ENCODE assay signal across 8 mouse cellular contexts in the genomic region with DNA sequence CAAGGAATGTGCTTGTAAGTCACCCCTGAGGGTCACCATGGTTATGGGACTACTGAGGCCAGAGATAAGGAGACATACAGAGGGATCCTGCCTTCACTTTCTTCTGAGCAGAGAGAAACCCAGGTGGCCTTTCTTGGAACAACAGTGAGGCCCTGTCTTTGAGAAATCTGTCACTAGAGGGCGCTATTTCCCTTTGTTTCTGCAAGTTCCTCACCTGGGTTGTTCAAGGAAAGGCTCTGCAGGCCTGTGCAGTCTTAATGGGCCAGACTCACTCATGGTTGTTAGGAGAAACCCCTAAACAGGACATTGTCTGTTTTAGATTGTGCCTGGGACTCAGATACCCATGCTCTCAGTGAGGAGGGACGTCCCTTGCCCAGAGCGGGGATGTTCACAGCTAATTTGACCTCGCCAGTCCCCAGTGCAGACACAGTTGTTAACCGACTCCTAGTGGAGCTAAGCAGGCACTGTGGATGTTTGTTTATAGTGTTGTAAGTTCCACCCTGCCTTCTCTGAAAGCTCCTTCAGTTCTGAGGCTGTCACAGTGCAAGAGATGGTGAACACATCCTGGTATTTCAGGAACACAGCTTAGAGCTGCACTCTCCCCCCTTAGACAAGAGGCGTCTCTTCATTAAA. TPM values are rescaled to one million over a fixed set of nuclear protein-coding genes. Genes with fewer than 3 reads are reported as not detected.
DNase-seq lines count a peak whose midpoint lies in the region; ATAC-seq and TF ChIP-seq lines count a peak whose summit lies in the region.

No protein-coding gene starts in this region.

- H3K27ac ChIP-seq in spleen, adult 2 months (ENCODE audit: insufficient read depth, low read length), result no peak overlapping the region
- H3K27ac ChIP-seq in cerebellum, adult 2 months (ENCODE audit: insufficient read depth, low read length), result peak overlapping the region; percentile 83
- no peak overlapping the region for H3K27ac ChIP-seq in intestine, postnatal 0 days (ENCODE audit: low read depth, low read length)
- no peak overlapping the region for H3K27ac ChIP-seq in midbrain, embryonic 12.5 days (replicated peaks)
- no peak overlapping the region for H3K27ac ChIP-seq in stomach, postnatal 0 days (replicated peaks)

- peak in 1 of 2 experiments; percentile 1 for DNase-seq in spleen, adult 2 months (ENCODE audit: low read depth in 1 of 2, low spot score in 2 of 2)
- no peak for DNase-seq in spleen, postnatal 36 days (ENCODE audit: low spot score in 2 of 2)
- DNase-seq in cerebellum, adult 2 months, result peak; percentile 84 to 92
- peak; percentile 92 for DNase-seq in forelimb bud, embryonic 11.5 days (ENCODE audit: low read depth, low spot score)
- peak; percentile 76 to 85 for DNase-seq in left cerebral cortex, postnatal 25 days (ENCODE audit: low spot score in 2 of 2)
- peak; percentile 74 for DNase-seq in stomach, postnatal 0 days (ENCODE audit: low spot score)

- no peak for TF ChIP-seq EP300 in stomach, postnatal 0 days (optimal IDR thresholded peaks at IDR 0.05)

- H3K4me1 ChIP-seq in spleen, adult 2 months (ENCODE audit: control insufficient read depth, insufficient read depth, insufficient read length), result no peaks in the 10 kb centered on the region
- H3K4me1 ChIP-seq in cerebellum, adult 2 months (ENCODE audit: control insufficient read depth, insufficient read depth, low read length), result peaks cover 33% of the 10 kb centered on the region
- no peaks in the 10 kb centered on the region for H3K4me1 ChIP-seq in intestine, postnatal 0 days (replicated peaks; ENCODE audit: control insufficient read depth, insufficient read depth, low read length)
- 0 out of 2 replicates have a peak, but pooled peaks cover 4% of the 10 kb centered on the region for H3K4me1 ChIP-seq in midbrain, embryonic 12.5 days
- no peaks in the 10 kb centered on the region for H3K4me1 ChIP-seq in stomach, postnatal 0 days (replicated peaks; ENCODE audit: control insufficient read depth, insufficient read depth)

- no peaks in the 10 kb centered on the region for H3K27me3 ChIP-seq in spleen, adult 2 months (ENCODE audit: control insufficient read depth, insufficient read depth, low read length)
- no peaks in the 10 kb centered on the region for H3K27me3 ChIP-seq in cerebellum, adult 2 months (ENCODE audit: control insufficient read depth, insufficient read depth, low read length)
- H3K27me3 ChIP-seq in intestine, postnatal 0 days (replicated peaks; ENCODE audit: control insufficient read depth, insufficient read depth, low read length), result no peaks in the 10 kb centered on the region
- peaks cover 6% of the 10 kb centered on the region; the same call in 1 of the 2 replicates for H3K27me3 ChIP-seq in midbrain, embryonic 12.5 days
- H3K27me3 ChIP-seq in stomach, postnatal 0 days (ENCODE audit: control insufficient read depth, insufficient read depth, low read length), result no peaks in the 10 kb centered on the region

- H3K9me3 ChIP-seq in intestine, postnatal 0 days (ENCODE audit: control insufficient read depth), result no peaks in the 10 kb centered on the region
- H3K9me3 ChIP-seq in midbrain, embryonic 12.5 days, result no peaks in the 10 kb centered on the region
- no peaks in the 10 kb centered on the region for H3K9me3 ChIP-seq in stomach, postnatal 0 days (ENCODE audit: control insufficient read depth, low read length)

- no peak overlapping the region for H3K9ac ChIP-seq in intestine, postnatal 0 days (ENCODE audit: low read depth, low read length)
- no peak overlapping the region for H3K9ac ChIP-seq in midbrain, embryonic 12.5 days (replicated peaks)
- no peak overlapping the region for H3K9ac ChIP-seq in stomach, postnatal 0 days (ENCODE audit: low read length)

- no peak overlapping the region for H3K4me3 ChIP-seq in spleen, adult 2 months (ENCODE audit: extremely low read depth, insufficient read depth, insufficient read length)
- H3K4me3 ChIP-seq in cerebellum, adult 2 months (replicated peaks; ENCODE audit: insufficient read depth, low read depth, low read length), result no peak overlapping the region
- H3K4me3 ChIP-seq in intestine, postnatal 0 days (ENCODE audit: low read depth, low read length), result no peak overlapping the region
- no peak overlapping the region for H3K4me3 ChIP-seq in midbrain, embryonic 12.5 days
- no peak overlapping the region for H3K4me3 ChIP-seq in stomach, postnatal 0 days (ENCODE audit: low read depth, low read length)

- TF ChIP-seq CTCF in spleen, adult 2 months (IDR thresholded peaks at IDR 0.05; ENCODE audit: extremely low read depth, insufficient read depth, insufficient read length, insufficient replicate concordance), result peak; percentile 17; the same call in 1 of the 2 replicates
- peak; percentile 80 for TF ChIP-seq CTCF in cerebellum, adult 2 months (IDR thresholded peaks at IDR 0.05; ENCODE audit: borderline replicate concordance, insufficient read depth, low read depth, low read length)
- TF ChIP-seq CTCF in intestine, postnatal 0 days (IDR thresholded peaks at IDR 0.05; ENCODE audit: low read depth), result peak; percentile 89
- peak; percentile 92 for TF ChIP-seq CTCF in stomach, postnatal 0 days (IDR thresholded peaks at IDR 0.05; ENCODE audit: low read depth)

- H3K4me2 ChIP-seq in intestine, postnatal 0 days (replicated peaks; ENCODE audit: low read depth), result no peak overlapping the region
- H3K4me2 ChIP-seq in midbrain, embryonic 12.5 days (replicated peaks), result no peak overlapping the region
- H3K4me2 ChIP-seq in stomach, postnatal 0 days (replicated peaks; ENCODE audit: low read depth), result no peak overlapping the region

- H3K36me3 ChIP-seq in spleen, adult 2 months (ENCODE audit: control insufficient read depth, insufficient read depth, low read length), result no peaks in the 10 kb centered on the region
- H3K36me3 ChIP-seq in intestine, postnatal 0 days (ENCODE audit: control insufficient read depth, insufficient read depth), result no peaks in the 10 kb centered on the region
- H3K36me3 ChIP-seq in midbrain, embryonic 12.5 days, result no peaks in the 10 kb centered on the region
- no peaks in the 10 kb centered on the region for H3K36me3 ChIP-seq in stomach, postnatal 0 days (ENCODE audit: control insufficient read depth, insufficient read depth, low read length)

- WGBS in spleen, adult 2 months, result 75% methylated on average over 6 of the region's 6 CpGs
- 75% methylated on average over 6 of the region's 6 CpGs for WGBS in cerebellum, adult 2 months
- 59% methylated on average over 6 of the region's 6 CpGs for WGBS in intestine, postnatal 0 days
- WGBS in midbrain, embryonic 12.5 days, result 62% methylated on average over 6 of the region's 6 CpGs
- WGBS in stomach, postnatal 0 days, result 59% methylated on average over 6 of the region's 6 CpGs

- intact Hi-C loops in left cerebral cortex, postnatal 25 days (cut with DNase I), result loop anchor here (2.0 to 5.0 kb wide), 3 partner anchors 350 to 850 kb away; no protein-coding TSS in a partner anchor

- ATAC-seq in intestine, postnatal 0 days, result peak; percentile 78
- peak; percentile 41; the same call in 1 of the 2 replicates for ATAC-seq in midbrain, embryonic 12.5 days (ENCODE audit: low FRiP score, low read depth)
- peak; percentile 80 for ATAC-seq in stomach, postnatal 0 days (ENCODE audit: low FRiP score, low TSS enrichment)

- TF ChIP-seq POLR2A in spleen, adult 2 months (IDR thresholded peaks at IDR 0.05; ENCODE audit: low read depth, low read length), result no peak
- no peak for TF ChIP-seq POLR2A in cerebellum, adult 2 months (IDR thresholded peaks at IDR 0.05; ENCODE audit: borderline replicate concordance, insufficient read depth, low read length)

RNA-seq across cellular contexts. Expression of a gene that starts 49.2 kb away (rescaled TPM):
- 0.37 TPM in 1 of 2 replicates, not detected in the other for polyA plus RNA-seq in spleen, adult 2 months (2012; rRNA removed)
- 0.24 and 0.34 TPM in 2 replicates for polyA plus RNA-seq in cerebellum, adult 2 months (2012; rRNA removed)
- polyA plus RNA-seq in intestine, postnatal 0 days (2015; fragmentation: Nextera tagmentation; extraction: Ambion mirVana), result 121 and 131 TPM in 2 replicates
- total RNA-seq in left cerebral cortex, postnatal 25 days (2021), result not detected
- 2.4 TPM in 1 of 2 replicates, not detected in the other for polyA plus RNA-seq in midbrain, embryonic 12.5 days (2016; fragmentation: Nextera tagmentation; extraction: Ambion mirVana)
- 0.93 and 1.8 TPM in 2 replicates for polyA plus RNA-seq in stomach, postnatal 0 days (2015; fragmentation: Nextera tagmentation; extraction: Ambion mirVana)

Comparison
In these comparisons a context has a peak if more than half of its experiments do, and no peak if none do; other contexts are left out.
1. DNase-seq: peak in cerebellum, adult 2 months (2 of 2), forelimb bud, embryonic 11.5 days (single experiment), left cerebral cortex, postnatal 25 days (2 of 2) and stomach, postnatal 0 days (single experiment); none in spleen, postnatal 36 days (0 of 2).
2. CTCF ChIP-seq: peak in every context shown above with its lines; median percentile 92 in stomach, postnatal 0 days; 89 in intestine, postnatal 0 days; 80 in cerebellum, adult 2 months; 17 in spleen, adult 2 months.
3. RNA of a gene that starts 49.2 kb away (polyA plus RNA-seq): 121 to 131 TPM in intestine, postnatal 0 days; 0.93 to 1.8 TPM in stomach, postnatal 0 days, 0.37 TPM in spleen, adult 2 months, 0.24 to 0.34 TPM in cerebellum, adult 2 months and 2.4 TPM in midbrain, embryonic 12.5 days; every median in the first group is over 10 times any median in the second.
4. Peak in every context shown above with its lines, with median percentiles within 50 percentile points of each other: ATAC-seq.